Mouse (Mus musculus) ZHBTc4 (cell line): ENCODE data around the gene Trpt1.
"Not testable (repeated sequence)": the region's sequence is repeated elsewhere in the genome, so short reads cannot be mapped to it uniquely, and the experiment has no call there.

ENCODE experiments used
- DNase-seq: peaks from one replicate; pipeline ENCODE4 v3.0.0-alpha.2; 2011; ENCODE audit warnings: low read depth, low spot score

Gene Trpt1

DNA sequence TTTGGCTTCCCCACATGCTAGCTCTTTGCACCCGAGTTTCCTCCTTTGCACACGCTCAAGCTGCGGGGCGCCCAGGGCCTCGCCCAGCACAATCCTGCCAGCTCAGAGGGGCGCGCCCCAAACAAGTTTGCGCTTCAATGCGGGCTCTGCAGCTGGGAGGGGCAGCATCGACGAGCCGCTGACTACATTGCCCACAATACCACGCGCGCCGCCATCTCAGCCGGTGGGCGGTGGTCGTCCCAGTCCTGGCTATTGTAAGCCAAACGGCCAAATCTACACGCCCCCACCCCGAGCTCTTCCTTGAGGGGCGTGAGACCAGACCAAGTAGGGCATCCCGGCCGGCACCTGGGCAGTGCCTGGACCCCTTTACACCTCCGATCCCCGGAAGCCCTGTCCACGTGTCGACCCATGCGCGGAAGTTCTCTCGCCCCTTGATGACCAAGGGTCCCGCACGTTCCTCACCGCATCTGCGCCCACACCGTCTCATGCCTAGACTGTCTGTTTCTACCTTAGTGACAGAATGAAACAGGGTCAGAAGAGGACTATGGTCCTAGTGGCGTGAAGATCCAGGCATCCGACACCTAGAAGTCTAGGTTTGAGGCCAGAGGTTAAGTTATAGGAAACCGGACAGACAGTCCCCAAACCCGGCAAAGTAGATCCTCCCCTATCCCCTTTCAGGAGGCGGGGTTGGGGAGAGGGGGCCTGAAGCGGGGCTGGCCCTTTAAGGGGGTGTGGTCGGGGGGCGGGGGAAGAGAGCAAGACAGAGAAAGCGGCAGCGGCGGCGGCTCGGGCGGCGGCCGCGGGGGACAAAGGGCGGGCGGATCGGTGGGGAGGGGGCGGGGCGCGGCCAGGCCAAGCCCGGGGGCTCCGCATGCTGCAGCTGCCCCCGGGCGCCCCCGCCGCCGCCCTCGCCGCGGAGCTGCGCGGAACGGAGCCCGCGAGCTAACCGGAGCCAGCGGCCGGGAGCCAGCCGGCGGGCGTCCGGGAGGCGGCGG is 21.4 kb upstream of the Trpt1 start, which contains the start of gene Ppp1r14b:
TSS of gene Ppp1r14b (plus strand) at position 758 of the 995 bp plus-strand sequence.
- peak; percentile 96 for DNase-seq

DNA sequence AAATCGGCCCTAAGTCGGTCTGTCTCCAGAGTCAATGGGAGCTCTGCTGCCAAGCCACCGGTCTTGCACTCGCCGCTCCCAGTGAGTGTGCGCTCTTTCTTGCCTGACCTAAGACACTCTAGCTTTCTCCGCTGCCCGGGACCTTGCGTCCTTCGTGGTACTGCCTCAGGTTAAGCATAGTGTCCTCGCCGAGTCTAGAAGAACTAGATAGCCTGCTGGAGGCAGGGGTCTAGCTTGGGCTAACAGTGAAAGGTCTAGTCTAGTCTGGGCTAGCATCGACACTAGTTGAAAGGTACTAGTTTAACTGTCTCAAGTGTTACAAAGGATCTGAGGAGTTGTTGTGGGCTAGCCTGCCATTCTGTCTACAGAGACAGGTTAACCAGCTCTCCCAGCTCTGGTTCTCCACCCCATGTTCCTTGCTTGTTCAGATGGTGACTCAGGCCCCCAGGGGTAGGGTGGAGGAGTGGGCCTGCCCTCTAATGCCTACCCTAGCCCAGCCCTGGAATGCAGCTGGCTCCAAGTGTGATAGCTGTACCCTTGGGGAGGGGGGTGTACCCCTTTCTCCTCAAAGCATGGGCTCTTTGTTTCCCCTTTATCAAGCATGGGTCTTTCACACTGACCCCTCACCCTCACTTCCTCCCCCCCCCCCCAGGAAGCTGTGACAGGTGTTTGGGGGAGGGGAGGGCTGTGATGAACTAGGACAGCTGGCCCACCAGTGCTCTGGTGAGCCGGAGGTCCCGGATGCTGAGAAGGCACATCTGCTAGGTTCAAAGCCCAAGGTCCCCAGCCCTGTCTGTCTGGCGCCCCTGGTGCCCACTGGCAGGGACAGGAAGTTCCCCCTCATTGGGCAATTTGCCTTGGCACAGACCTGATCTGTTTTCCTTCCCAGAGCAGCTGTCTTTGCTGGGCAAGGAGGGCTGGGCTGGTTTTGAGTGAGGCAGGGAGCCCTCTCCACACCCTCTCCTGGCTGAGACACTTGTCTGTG is 20.1 kb upstream of the Trpt1 start, which contains the start of gene Plcb3:
TSS of gene Plcb3 (minus strand) at position 934 of the 985 bp plus-strand sequence.
- DNase-seq = peak; percentile 48

DNA sequence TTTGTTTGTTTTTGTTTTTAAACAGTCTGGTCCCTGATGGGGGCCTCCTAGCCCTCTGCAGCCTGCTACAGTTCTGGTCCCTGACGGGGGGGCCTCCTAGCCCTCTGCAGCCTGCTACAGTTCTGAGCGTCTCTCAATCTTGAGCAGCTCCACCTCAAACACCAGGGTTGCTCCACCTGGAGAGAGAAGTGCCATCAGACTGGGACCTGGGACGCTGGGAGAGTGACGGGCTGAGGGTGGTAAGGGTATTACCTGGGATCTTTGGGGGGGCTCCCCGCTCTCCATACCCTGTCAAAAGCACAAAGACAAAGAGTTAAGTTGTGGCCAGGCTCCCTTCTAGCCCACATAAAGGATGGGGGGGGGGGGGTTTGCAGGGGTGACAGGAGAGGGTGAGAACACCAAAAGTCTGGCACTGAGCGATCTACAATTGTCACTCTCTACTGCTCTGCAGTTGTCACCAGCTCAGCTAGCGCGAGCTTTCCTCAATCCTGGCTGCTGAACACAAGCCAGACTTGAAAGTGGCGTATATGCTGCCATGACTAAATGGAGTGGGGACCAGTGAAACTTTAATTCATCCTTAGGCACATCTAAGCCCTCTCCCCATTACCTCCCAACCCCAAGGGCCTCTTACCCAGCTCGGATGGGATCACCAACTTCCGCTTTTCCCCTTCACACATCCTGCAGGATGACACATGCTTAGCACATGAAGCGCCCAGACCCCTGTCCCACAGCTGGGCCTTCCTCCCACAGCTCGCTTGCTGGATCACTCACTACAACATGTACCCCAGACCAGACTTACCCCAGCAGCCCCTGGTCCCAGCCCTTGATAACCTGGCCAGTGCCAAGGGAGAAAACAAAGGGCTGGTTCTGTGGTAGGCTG is 17.9 kb upstream of the Trpt1 start:
- no peak for DNase-seq

DNA sequence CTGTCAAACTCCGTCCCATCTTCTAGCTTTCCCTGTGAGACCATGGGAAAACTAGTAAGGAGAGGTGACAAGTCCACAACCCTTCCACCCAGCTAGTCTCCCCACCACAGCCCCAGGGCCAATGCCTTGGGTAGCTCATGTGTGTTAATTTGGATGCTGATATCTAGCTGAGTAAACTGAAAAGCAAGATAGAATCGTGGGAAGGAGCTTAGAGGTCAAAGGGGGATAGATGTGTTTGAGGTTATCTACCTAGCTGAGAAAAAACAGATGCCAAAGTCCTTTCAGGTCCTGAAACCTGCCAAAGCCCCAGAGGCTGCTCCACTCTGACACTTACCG is 17.3 kb upstream of the Trpt1 start:
- no peak for DNase-seq

DNA sequence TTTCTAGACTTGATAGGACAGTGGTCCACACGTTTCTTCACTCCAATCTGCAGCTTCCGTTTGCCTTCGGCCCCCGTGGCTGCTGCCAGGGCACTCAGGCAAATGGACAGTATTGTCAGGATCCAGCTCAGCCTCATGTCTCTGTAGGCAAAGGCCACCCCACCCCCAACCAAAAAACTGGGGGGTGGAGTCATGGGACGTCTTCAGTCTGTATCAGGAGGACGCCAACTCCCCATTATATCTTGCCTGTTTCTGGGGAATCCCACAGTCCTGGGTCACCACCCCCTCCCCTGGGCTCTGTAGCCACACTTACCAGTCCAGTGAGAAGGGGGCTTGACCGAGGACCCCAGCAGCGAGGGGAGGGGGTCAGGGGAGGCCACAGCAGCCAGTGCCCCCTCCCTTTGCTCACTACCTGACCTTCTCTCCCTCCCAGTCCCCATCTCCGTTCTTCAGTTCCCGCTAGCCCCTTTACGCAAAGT is 16.9 kb upstream of the Trpt1 start:
- no peak for DNase-seq

DNA sequence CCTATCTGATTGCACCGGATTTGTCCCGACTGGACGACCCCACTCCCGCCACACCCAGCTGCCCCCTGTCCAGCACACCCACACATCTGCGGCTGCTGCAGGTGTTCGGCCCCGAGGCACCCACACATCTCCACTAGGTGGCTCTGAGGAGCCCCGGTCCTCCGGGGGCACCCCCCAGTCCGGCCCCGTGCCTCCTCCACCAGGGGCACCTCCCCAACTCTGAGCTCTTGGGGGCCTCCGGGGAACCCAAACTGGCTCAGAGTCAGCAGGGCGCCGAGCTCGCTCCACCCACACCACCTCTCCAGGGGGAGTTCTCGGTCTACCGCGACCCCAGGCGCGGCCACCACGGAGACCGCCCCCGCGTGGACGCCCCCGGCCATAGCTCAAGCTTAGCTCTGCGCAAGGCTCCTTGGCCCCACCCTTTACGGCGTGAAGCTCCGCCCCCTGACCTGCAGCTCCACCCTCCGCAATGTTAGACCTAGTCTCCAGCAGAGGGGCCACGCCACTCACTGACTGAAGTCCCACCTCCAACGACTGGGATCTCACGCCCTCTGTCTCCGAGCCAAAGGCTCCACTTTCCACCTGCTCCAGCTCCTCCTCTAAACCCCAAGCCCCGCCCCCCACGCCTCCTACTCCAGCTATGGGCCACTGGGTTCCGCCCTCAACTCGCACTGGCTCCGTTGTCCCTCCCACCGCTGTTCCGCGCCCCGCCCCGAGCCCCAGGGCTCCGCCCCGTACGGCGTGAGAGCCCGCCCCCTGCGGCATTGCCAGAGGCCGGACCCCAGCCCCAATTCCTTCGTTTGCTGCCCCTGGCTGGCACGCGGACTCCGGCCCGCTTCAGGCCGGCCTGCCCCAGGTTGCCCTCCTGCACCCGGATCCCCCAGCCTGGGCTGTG is 16.2 kb upstream of the Trpt1 start:
- peak; percentile 100 for DNase-seq

DNA sequence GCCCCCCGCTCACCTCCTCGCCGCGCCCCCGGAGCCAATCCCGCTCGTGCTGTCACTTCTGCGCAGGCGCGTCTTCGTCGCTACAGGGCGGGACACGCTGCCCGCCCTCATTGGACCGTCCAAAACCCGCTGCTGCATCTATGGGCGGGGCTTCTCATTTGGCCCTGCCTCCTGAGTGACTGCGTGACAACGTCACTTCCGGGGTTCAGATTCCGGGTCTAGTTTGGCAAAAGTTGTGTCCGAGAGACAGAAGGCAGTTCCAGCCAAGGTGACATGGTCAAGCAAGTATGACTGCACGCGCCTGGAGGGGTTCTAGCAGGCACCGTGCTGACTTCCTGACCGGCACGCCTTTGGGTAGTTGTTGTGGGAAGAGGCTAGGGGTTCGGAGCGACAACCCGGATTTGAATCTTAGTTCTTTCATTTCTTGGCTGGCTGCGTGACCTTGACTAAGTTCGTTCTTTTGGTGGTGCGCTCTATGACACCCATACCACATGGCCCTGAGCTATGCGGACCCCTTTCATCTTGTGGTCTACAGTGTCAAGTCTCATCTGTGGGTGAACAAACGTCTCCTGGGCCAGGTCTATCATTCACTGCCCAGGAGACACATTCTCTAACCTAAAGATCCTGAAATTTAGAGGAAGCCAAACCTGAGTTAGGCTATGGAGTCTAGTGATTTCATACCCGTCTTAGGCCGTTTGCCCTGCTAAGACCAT is 15.4 kb upstream of the Trpt1 start, which contains the start of gene Fkbp2:
TSS of gene Fkbp2 (minus strand) at position 121 of the 713 bp plus-strand sequence.
- peak; percentile 99 for DNase-seq

DNA sequence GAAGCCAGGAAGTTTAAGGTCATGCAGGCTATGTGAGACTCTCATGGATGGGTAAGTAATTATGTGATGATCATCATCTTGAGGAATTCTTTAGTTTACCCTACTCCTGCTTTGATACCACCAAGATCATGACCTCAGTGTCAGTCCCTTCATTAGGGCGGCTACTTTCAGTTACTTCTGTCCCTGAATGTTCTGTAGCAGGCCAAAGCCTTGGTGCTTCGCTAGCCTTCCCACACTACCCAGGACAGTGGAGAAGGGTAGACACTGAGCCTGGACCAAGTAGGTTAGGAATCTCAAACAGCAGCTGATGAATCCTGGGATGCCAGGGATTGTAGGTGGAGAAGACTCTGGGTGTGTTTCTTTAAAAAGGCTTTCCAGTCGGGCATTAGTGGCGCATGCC is 14.5 kb upstream of the Trpt1 start:
- no peak for DNase-seq

DNA sequence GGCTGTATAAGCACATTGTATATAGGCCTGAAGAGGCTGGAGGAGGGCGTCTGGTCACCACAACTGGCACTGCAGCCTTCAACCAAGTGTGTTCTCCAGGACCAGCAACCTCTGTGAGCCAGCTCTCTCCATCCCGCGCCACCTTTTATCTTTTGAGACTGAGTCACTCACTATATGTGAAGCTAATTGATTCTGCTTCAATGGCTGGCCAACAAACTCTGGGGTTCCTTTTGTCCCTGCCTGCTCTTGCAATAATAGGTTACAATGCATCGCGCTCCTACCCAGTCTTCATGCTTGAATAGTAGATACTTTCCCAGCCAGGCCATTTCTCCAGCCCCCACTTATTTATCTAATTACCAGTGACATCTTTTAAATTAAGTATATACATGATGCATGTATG is 12.3 kb upstream of the Trpt1 start:
- no peak for DNase-seq

DNA sequence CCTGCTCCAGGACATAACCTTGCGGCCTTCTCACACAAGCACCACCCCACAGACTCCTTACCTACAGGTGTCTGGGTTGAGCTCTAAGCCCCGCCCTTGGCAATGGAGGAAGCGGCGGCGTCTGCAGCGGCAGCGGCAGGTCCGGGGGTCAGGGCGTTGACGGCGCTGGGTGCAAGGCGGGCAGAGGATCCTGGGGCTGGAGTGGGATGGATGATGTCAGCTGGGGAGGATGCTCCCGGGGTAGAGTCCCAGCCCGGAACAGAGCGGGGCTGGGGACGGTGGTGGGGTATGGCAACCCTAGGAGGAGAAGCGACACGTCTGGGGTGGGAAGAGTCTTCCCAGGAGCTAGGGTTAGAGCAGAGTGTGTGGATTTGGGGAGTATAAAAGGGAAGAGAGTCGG is 10.6 kb upstream of the Trpt1 start:
- peak; percentile 46 for DNase-seq

DNA sequence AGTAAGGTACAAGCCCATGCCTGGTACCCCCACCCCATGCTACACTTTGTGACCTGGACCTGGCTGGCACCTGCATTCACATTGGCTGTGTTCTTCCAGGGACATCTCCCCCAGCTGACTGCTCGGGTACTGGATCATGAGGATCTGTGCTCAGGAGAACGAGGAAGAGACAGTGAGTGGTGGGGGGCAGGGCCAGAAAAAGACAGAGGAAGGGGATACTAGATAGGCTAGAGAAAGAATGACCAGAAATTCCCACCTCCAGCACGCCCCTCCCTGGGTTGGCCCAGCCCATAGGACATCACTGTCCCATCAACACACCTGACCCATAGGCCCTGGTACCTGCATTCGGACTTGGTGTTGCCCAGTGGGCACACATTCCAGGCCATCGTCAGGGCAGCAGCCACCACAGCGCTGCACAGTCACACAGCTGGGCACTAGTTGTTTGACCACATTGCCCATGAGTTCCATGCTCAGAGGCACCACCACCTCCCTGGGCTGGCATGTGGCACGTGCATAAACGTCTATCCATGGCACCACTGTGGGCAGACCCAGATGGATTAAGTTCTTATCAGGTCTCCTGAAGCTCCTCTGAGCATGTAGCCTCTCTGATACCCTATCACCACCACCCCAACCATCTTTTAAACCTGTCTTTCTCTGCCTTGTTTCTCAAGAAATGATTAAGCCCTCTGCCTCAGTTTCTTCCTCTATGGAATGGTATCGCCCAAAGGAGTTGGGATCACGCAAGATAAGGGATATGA is 9.8 kb upstream of the Trpt1 start:
- DNase-seq = no peak

DNA sequence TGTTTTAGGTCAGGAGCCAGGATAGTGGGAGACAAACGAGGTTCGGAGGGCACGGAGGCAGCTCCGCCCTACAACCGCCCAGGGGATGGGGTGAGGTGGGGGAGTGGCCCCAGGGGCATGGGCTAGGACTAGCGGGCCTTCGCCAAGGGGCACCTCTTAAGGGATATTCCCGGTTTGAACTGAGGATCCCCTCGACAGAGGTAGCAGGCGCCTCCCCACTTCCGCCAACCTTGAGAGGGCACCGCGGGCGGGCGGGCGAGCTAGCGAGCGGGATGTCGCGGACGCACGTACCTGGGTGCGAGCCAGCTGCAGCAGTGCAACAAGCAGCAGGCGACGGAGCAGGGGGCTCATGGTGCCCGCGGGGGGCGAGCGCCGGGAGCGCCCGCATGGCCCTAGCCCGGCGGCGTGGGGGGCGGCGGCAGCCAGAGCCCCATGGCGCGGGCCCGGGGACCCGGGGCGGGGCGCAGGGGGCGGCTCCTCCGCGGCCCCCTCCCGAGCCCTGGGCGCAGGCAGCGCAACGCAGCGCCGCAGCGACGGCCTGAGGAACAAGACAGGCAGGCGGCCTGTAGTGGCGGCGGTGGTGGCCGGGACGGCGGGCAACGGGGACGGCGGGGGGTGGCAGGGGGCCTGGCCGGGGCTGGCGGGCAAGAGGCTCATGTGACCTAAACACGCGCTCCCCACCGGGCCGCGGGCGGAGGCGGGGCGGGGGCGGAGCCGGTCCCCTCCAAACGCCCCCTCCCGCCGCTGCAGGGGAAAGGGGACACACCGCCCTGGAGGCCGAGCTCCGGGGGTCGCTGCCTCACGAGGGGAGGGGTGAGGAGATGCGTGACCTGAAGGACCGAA is 8.6 kb upstream of the Trpt1 start, which contains the start of gene Vegfb:
TSS of gene Vegfb (minus strand) at position 591 of the 843 bp plus-strand sequence.
- peak; percentile 58 for DNase-seq

DNA sequence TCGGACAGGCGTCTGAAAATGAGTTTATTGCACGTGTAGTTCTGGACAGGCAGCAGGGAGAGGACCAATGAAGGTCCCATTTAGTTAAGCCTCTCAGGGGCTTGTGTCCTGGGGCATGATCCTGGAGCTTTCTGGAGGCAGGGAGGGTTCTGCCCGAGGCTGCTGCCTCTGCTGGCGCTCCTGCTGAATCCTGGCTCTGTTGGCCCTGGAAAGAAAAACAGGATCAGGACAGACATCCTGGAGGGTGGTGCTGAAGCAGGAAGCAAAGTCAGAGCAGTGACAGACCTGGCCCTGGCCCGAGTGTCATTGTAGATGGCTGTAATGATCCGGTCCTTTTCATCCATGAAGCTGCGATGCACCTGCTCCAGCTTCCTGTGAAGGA is 8.0 kb upstream of the Trpt1 start:
- DNase-seq = peak; percentile 43

DNA sequence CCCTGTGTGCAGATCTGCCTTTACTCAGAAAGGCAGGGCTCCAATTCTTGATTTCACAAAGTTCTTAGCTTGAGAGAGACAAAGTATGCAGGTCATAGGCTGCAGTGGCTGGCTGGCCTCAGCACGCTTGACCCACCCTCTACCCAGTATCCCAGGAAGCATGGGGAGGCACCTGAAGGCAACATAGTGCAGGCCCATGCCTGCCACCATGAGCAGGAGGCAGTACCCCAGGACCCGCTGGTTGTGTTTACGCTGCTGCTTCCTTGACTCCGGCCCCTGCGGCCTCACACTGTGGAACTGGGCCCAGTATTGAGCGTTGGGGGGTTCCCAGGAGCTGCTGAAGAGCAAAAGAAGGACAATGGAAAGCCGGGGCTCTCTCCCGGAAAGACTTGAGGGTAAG is 6.7 kb upstream of the Trpt1 start:
- no peak for DNase-seq

DNA sequence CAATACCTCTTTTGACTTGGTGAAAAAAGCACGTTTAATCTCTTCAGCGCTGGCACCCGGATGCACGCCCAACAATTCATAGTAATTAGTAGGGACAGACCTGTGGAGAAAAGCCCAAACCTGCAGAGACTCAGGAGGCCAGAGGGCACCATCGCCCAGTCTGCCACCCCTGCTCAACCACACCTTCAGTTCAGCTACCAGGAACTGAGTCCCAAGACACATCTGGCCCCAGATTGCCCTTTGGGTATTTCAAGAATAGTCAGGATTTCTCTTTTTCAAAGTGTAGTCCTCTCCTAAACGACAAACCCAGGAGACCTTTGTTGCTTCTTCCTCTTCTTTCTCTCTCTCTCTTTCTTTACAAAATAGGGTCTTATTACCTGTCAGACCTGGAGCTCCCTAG is 5.2 kb upstream of the Trpt1 start:
- DNase-seq = no peak

DNA sequence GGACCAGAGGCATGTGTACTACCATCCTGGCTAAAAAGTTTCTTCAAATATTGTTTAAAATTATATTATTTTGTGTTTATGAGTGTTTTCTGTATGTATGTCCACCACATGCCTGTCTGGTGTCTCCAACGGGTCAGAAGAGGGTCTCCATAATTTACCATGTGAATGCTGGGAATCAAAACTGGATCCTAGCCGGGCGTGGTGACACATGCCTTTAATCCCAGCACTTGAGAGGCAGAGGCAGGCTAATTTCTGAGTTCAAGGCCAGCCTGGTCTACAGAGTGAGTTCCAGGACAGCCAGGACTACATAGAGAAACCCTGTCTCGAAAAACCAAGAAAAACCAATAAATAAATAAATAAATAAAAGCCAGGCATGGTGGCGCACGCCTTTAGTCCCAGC is 4.8 kb upstream of the Trpt1 start:
- not testable (repeated sequence) for DNase-seq
